Mouse (Mus musculus): ENCODE measurements around the gene Orc2.

- no peak for TF ChIP-seq MAZ (IDR thresholded peaks at IDR 0.05; ENCODE audit: low read depth, low read length)
- no peak for TF ChIP-seq CTCF (IDR thresholded peaks at IDR 0.05 in 2 of 3, conservative IDR thresholded peaks at IDR 0.05 in 1 of 3; ENCODE audit: control insufficient read depth in 1 of 3, insufficient read depth in 1 of 3, low read depth in 2 of 3, low read length in 3 of 3, poor library complexity in 1 of 3, severe bottlenecking in 1 of 3)
- no peak for TF ChIP-seq USF1 (IDR thresholded peaks at IDR 0.05; ENCODE audit: low read depth, low read length)
- TF ChIP-seq E2F4 (IDR thresholded peaks at IDR 0.05; ENCODE audit: borderline replicate concordance, low read depth, low read length), result no peak
These were observed 80.4 kb downstream of the Orc2 start for GRCm38 (mm10) chr1:58424551-58424950.

Data from MEL (cell line).